Mouse (Mus musculus) c-Kit-positive CD71-positive TER-119-positive erythroid progenitor cells, embryonic 14.5 days (primary cell): ENCODE measurements at regions not wholly inside any gene's neighbourhood (a gene's known extent, or its start where the extent isn't known, plus 50 kb on each side); places are given as distances from the start of the nearest gene placed in this dataset.

Source experiments
- DNase-seq: peaks from one replicate; pipeline ENCODE4 v3.0.0-alpha.2; 2013; ENCODE audit warnings: low spot score

GRCm38 (mm10) chr13:92911660-92912284 lies 67.2 kb downstream of the Mtx3 start:
- no peak for DNase-seq

- no peak for DNase-seq
These were observed 68.1 kb downstream of the Mtx3 start for GRCm38 (mm10) chr13:92912661-92913060.

DNA sequence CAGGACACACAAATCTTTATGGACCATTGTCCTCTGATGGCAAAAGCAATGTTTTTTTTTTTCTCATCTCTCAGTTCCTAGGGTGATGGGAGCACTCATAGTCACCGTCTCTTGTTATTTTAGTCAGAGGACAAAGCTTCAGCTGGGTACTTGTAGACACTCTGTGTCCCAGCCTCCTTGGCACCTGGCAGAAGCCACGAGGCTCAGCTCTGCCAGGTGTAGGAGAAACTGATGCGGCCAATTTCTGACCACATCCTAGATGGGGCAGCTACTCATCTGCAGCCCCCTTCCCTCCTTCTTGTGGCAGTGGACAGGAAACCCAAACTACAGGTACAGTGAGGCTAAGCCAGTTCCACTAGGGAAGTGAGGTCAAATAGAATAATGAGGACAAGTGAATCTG lies 70.1 kb downstream of the Mtx3 start:
- no peak for DNase-seq

DNA sequence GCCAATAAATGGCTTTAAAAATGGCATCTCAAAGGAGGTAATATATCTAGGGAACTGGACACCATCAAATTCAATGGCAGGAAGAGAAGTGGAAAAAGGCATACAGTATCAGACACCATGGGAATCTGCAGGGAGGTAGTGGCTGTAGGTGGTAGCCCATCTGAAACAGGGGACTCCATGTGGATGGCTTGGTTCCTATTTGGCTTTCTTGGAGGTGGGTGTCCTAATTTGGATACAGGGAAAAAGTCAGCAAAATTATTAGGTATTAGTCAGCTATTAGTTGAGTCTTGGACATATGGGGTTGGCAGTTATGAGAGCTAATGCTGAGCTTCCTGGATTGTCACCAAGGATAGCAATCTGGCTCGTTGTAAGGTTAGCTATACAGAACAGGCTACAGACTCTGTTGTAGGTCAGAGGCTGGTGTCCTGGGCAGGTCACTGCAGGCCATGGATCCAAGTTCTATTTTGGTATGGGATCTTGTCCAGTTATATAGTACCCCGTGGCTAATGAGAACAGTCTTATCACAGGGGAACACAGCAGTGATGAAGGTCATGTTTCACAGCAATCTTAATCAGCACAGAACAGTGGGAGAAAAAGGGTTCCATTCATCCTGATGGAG lies 70.8 kb downstream of the Mtx3 start:
- no peak for DNase-seq

DNA sequence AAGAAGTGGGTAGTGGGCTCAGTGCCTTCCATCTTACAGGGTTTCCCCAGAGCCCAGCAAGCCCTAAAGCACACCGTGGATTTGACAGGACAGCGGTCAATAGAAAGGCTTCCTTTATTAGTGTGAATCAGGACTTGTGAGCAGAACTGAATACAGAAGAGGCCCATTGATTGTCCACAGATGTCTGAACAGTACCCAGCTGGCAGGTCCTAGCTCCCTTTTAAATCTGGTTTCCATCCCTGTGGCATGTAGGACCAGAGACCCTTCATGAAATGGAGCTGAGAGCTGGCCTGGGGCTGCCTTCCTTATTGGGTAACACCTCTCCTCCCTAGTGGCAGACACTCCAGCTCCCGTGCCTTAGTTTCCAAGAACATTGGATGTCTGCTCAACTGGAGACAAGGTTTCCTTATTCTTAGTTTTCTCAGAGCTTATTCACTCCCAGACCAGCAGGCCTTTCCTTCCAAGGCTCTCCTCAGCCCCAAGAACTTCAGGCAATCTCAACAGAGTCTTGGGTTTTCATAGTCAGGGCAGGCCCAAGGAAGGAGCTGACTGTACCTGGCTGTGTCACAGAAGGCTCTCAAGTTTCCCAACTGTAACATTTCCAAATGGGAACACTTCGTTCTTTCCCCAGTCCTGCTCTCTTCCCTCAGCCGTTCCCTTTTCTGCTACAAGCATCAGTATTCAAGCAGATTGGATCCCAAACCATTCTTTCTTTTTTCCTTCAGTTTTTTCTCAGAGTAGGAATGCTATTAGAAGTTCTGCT lies 71.6 kb downstream of the Mtx3 start:
- DNase-seq: no peak

- DNase-seq: no peak
These were observed 75.3 kb downstream of the Mtx3 start for GRCm38 (mm10) chr13:92919882-92920281.

- no peak for DNase-seq
These were observed 77.4 kb downstream of the Mtx3 start for GRCm38 (mm10) chr13:92921936-92922335.

DNA sequence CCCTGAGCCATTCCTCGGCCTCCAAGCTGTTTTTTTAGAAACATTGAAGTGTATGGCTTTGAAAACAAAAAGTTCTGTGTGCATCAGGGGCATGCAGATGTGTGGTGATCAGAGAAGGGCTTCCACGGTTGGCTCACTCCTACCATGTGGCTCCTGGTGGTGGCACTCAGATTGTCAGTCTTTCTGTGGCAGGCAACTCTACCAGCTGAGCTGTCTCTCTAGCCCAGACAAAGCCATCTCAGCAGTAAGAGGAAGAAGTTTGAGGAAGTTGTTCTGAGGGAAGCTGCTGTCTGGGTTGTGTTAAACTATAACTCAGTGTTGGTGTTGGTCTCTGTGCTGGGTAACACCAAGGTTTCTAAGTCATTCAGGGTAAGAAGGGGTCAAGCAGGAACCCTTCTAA lies 78.9 kb downstream of the Mtx3 start:
- DNase-seq: no peak

DNA sequence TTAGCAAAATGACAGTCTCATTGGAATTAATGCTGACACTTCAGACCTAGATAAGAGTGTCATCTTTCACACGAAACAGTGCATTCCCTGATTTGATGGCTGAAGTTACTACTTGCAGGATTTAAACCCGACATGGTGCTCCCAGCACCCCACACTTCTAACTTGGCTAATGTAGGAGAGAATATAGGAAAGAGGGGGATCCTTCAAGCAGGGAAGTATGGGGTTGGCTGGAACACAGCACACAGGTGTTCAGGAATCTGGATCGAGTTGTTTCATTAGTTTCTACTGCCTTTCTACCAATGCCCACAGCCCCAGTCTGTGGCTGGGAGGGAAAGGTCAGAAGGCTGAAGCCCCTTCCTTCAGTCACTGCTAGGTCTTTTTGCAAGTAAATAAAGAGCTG lies 79.5 kb downstream of the Mtx3 start:
- no peak for DNase-seq

GRCm38 (mm10) chr13:92925196-92925595 lies 80.6 kb downstream of the Mtx3 start:
- DNase-seq: no peak

- no peak for DNase-seq
These were observed 84.0 kb downstream of the Mtx3 start for GRCm38 (mm10) chr13:92928551-92928950.

- DNase-seq: no peak
These were observed 87.1 kb downstream of the Mtx3 start for GRCm38 (mm10) chr13:92931696-92932095.

GRCm38 (mm10) chr13:92939032-92939431 lies 94.5 kb downstream of the Mtx3 start:
- no peak for DNase-seq

- DNase-seq: no peak
These were observed 96.0 kb downstream of the Mtx3 start for GRCm38 (mm10) chr13:92940610-92941009.

GRCm38 (mm10) chr13:92948560-92948959 lies 104.0 kb downstream of the Mtx3 start:
- DNase-seq: no peak

GRCm38 (mm10) chr13:92960031-92960430 lies 115.5 kb downstream of the Mtx3 start:
- DNase-seq: no peak

GRCm38 (mm10) chr13:92962625-92963024 lies 118.1 kb downstream of the Mtx3 start:
- DNase-seq: no peak

GRCm38 (mm10) chr13:92963351-92963895 lies 118.9 kb downstream of the Mtx3 start:
- DNase-seq: no peak

DNA sequence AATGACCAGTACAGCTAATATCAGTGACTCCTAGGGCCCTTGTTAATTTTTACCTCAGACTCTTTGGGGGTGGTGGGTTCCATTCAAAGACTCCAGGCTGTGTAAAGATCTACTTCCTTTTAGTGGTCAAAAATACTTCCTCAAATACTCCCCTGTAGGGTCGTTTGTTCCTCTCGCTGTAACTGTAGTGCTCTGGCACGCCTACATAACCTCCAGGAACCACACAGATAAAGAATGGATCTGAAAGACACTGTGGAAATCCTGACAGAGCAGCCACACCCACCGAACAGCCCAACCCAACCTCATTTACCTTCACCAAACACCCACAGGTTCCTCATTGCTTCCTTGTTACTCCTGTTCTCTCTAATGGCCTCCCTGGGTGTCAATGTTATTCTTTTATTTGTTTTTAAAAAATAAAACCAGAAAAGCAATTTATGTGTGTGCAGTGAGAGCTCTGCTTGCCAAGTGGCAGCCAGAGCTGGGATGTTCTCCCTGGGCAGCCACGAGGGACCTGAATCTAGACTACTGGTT lies 119.7 kb downstream of the Mtx3 start:
- no peak for DNase-seq

DNA sequence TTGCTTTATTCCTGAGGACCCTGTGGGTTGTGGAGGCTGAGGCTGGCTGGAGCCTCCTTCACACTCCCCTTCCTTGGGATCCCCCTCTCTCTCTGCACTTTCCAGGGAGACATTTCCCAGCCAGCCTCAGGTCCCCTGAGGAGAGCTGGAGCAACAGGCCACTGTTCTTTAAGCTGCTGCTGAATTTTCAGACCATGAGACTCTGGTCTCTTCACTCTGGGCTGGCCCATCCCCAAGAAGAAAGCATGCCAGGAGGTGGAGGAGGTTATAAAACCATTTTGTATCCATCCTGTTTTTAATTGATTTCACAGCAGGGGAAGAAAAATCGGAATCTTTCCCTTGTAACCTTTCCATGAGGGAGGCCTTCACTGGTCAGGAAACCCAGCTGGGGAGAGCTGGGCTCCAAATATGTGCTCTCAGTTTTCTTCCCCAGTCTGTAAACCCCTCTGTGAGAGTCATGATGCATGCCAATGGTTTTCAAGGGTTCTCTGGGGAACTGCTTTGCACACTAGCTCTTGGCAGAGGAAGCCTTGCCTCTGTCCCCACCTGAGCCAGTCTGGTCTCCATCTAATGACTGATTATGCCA lies 122.6 kb downstream of the Mtx3 start:
- no peak for DNase-seq

GRCm38 (mm10) chr13:92969579-92969978 lies 125.0 kb downstream of the Mtx3 start:
- no peak for DNase-seq

- no peak for DNase-seq
These were observed 128.3 kb downstream of the Mtx3 start for GRCm38 (mm10) chr13:92972891-92973290.
